Mouse (Mus musculus) adrenal gland, postnatal 25 days (tissue): ENCODE measurements around the gene Ano1. TPM values are rescaled to one million over a fixed set of nuclear protein-coding genes. Genes with fewer than 3 reads are reported as not detected.

ENCODE experiments used
- DNase-seq: peaks from one replicate; pipeline ENCODE4 v3.0.0; 2021; ENCODE audit warnings: mixed read lengths
- total RNA-seq: library from RNA; stranded (reverse); gene quantifications from 2 replicates; pipeline ENCODE4 v1.2.3, GENCODE M21; 2021

Ano1 gene
- total RNA-seq, 1 experiment from 2014 or later: 25.4 TPM

- DNase-seq: no peak
Observed at GRCm38 (mm10) chr7:144764537-144765282, 12.9 kb upstream of the Ano1 start.

- DNase-seq: no peak
Observed at GRCm38 (mm10) chr7:144764013-144764412, 12.2 kb upstream of the Ano1 start.

GRCm38 (mm10) chr7:144762496-144763235, 10.9 kb upstream of the Ano1 start:
- no peak for DNase-seq

- no peak for DNase-seq
Observed at GRCm38 (mm10) chr7:144760228-144760627, 8.5 kb upstream of the Ano1 start.

GRCm38 (mm10) chr7:144759455-144759854, 7.7 kb upstream of the Ano1 start:
- no peak for DNase-seq

- DNase-seq: no peak
Observed at GRCm38 (mm10) chr7:144755511-144756378, 4.0 kb upstream of the Ano1 start.

GRCm38 (mm10) chr7:144754722-144755121, 2.9 kb upstream of the Ano1 start:
- no peak for DNase-seq

GRCm38 (mm10) chr7:144753657-144754031, 1.9 kb upstream of the Ano1 start:
- no peak for DNase-seq

- no peak for DNase-seq
Observed at GRCm38 (mm10) chr7:144752919-144753656, 1.3 kb upstream of the Ano1 start.

GRCm38 (mm10) chr7:144747756-144748155, 4.0 kb downstream of the Ano1 start:
- DNase-seq: no peak

GRCm38 (mm10) chr7:144746466-144746865, 5.3 kb downstream of the Ano1 start:
- no peak for DNase-seq

- DNase-seq: no peak
Observed at GRCm38 (mm10) chr7:144743874-144744273, 7.9 kb downstream of the Ano1 start.

- no peak for DNase-seq
Observed at GRCm38 (mm10) chr7:144740643-144741042, 11.1 kb downstream of the Ano1 start.

- DNase-seq: no peak
Observed at GRCm38 (mm10) chr7:144739810-144740209, 12.0 kb downstream of the Ano1 start.

- no peak for DNase-seq
Observed at GRCm38 (mm10) chr7:144738357-144738798, 13.4 kb downstream of the Ano1 start.

- DNase-seq: peak; percentile 18
Observed at GRCm38 (mm10) chr7:144731897-144732291, 19.9 kb downstream of the Ano1 start.

GRCm38 (mm10) chr7:144731182-144731896, 20.4 kb downstream of the Ano1 start:
- DNase-seq: no peak

- no peak for DNase-seq
Observed at GRCm38 (mm10) chr7:144724283-144724682, 27.5 kb downstream of the Ano1 start.

GRCm38 (mm10) chr7:144719956-144720355, 31.8 kb downstream of the Ano1 start:
- no peak for DNase-seq

GRCm38 (mm10) chr7:144717736-144718135, 34.0 kb downstream of the Ano1 start:
- no peak for DNase-seq

GRCm38 (mm10) chr7:144697870-144698269, 53.9 kb downstream of the Ano1 start:
- DNase-seq: no peak
